Mouse (Mus musculus): ENCODE results near the gene Gna15. TPM values are rescaled to one million over a fixed set of nuclear protein-coding genes. Genes with fewer than 3 reads are reported as not detected.

Gna15 gene
- total and polyA plus RNA-seq, 2 experiments from 2014 or later = 1.3 to 1.6 TPM

DNA sequence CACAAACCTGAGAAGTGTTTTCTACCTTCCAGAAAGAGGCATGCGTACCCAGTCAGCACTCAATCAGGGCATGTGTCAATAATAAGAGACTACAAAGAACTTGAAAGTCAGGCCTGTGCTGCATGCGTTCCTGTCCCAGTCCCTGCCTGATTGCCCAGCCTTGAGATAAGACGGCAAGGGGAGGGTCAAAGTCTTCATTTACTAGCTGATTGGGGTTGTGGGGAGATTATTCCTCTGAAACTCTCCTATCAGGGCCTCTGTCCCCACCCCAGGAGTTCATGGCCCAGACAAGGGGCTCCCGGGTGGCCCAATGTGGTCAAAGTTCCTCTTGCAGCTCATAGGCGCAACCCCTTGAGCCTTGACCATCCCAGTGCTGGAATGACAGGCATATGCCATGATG lies 22.3 kb upstream of the Gna15 start:
- DNase-seq (no peak), ATAC-seq (no peak)
- Histone ChIP-seq H3K27me3 (ENCODE audit: insufficient read depth, low read length) (no peaks in the 10 kb centered on the region), H3K9me3 (ENCODE audit: low read length) (no peaks in the 10 kb centered on the region), H3K9ac (no peak overlapping the region), H3K4me3 (ENCODE audit: low read depth, low read length) (no peak overlapping the region), H3K4me1 (ENCODE audit: insufficient read depth) (peaks cover 17% of the 10 kb centered on the region), H3K27ac (ENCODE audit: low read depth, low read length) (no peak overlapping the region), H3K36me3 (ENCODE audit: insufficient read depth) (no peaks in the 10 kb centered on the region), H3K4me2 (ENCODE audit: low read depth) (no peak overlapping the region)
- no peak for TF ChIP-seq CTCF (IDR thresholded peaks at IDR 0.05; ENCODE audit: low read depth)
- 84% methylated on average over 5 of the region's 5 CpGs for WGBS

DNA sequence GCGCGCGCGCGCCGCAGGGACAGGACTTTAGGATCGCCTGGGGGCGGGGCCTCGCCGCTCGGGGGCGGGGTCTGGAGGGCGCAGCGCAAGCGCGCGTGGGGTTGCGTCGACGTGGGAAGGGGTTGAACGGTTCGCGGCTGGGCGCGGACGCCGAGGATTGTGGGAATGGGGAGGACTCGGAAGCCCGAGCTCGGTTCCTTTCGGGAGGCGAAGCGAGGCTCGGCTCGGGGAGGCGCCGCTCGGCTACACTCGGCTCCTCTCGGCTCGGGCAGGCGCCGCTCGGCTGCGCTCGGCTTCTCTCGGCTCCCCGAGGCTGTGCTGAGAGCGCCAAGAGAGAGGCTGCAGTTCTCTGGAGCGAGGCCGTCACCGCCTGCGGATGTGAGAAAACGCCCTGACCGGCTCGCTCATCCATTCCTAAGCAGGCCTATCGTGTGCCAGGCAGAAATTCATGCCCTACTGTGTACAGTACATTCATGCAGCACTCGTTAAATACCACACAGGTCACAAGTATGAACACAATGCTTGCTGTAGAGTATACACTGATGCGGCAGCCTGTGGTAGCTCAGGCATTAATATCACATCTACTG lies 21.2 kb upstream of the Gna15 start, which contains the start of gene Gna11:
TSS of gene Gna11 (minus strand) at position 30 of the 587 bp plus-strand sequence.
- Histone ChIP-seq H3K9me3 (ENCODE audit: low read length) (no peaks in the 10 kb centered on the region), H3K36me3 (ENCODE audit: insufficient read depth) (no peaks in the 10 kb centered on the region), H3K4me1 (ENCODE audit: insufficient read depth) (peaks cover 17% of the 10 kb centered on the region), H3K4me2 (ENCODE audit: low read depth) (peak within 1 kb of the TSS; percentile 89), H3K27ac (ENCODE audit: low read depth, low read length) (peak within 1 kb of the TSS; percentile 90), H3K27me3 (ENCODE audit: insufficient read depth, low read length) (no peaks in the 10 kb centered on the region), H3K9ac (peak within 1 kb of the TSS; percentile 93), H3K4me3 (ENCODE audit: low read depth, low read length) (peak within 1 kb of the TSS; percentile 81)
- TF ChIP-seq CTCF (IDR thresholded peaks at IDR 0.05; ENCODE audit: low read depth) = no peak
- peak; percentile 100 for DNase-seq
- ATAC-seq = peak; percentile 98
- WGBS = under 1% methylated on average over 53 of the region's 59 CpGs

DNA sequence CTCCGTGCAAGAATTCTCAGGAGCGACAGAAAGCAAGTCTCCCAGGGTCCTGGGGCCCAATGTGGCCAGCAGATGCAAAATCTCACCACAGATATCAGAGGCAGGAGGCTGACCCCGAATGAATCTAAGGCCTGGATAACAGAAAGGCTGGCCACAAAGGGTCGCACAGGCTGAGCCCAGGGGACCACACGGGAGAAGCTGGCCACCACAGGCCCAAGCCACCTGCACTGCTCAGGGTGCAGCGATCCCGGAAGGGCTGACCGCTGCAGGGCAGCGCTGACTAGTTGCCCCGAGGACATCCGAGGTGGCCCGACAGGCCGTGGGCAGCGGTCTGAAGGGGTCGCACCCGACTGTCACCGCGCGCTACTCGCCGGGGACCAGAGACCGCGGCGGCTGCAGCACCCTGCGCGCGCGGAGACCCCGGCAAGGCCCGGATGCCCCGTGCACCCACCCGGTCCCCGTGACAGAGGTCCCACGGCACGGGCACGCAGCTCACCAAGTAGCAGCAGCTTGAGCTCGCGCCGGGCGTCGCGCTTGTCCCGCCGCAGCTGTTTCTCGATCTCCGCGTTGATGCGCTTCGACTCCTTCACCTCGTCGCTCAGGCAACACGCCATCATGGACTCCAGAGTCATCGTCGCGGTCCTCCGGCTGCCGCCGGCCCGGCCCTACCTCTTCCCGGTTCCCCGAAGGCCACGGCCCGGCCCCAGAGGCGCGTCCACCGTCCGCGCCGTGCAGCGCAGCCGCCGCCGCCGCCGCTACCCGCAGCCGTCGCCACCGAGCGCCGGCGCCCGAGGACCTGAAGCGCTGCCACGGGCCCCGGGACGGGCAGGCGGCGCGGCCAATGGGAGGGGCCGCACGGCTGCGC lies 20.5 kb upstream of the Gna15 start:
- no peak for ATAC-seq
- H3K4me1 ChIP-seq (ENCODE audit: insufficient read depth) = peaks cover 17% of the 10 kb centered on the region
- H3K27ac ChIP-seq (ENCODE audit: low read depth, low read length) = peak overlapping the region; percentile 87
- WGBS = 6% methylated on average over 79 of the region's 93 CpGs
- no peaks in the 10 kb centered on the region for H3K27me3 ChIP-seq (ENCODE audit: insufficient read depth, low read length)
- no peaks in the 10 kb centered on the region for H3K36me3 ChIP-seq (ENCODE audit: insufficient read depth)
- H3K4me3 ChIP-seq (ENCODE audit: low read depth, low read length) = peak overlapping the region; percentile 81
- peak overlapping the region; percentile 93 for H3K9ac ChIP-seq
- DNase-seq = no peak
- peak; percentile 1; the same call in 1 of the 2 replicates for TF ChIP-seq CTCF (IDR thresholded peaks at IDR 0.05; ENCODE audit: low read depth)
- H3K9me3 ChIP-seq (ENCODE audit: low read length) = no peaks in the 10 kb centered on the region
- H3K4me2 ChIP-seq (ENCODE audit: low read depth) = peak overlapping the region; percentile 89

- Histone ChIP-seq H3K4me2 (ENCODE audit: low read depth) (peak overlapping the region; percentile 89), H3K27ac (ENCODE audit: low read depth, low read length) (no peak overlapping the region), H3K36me3 (ENCODE audit: insufficient read depth) (no peaks in the 10 kb centered on the region), H3K27me3 (ENCODE audit: insufficient read depth, low read length) (no peaks in the 10 kb centered on the region), H3K4me1 (ENCODE audit: insufficient read depth) (peaks cover 17% of the 10 kb centered on the region), H3K9me3 (ENCODE audit: low read length) (no peaks in the 10 kb centered on the region), H3K4me3 (ENCODE audit: low read depth, low read length) (peak overlapping the region; percentile 81), H3K9ac (peak overlapping the region; percentile 93)
- ATAC-seq (no peak), DNase-seq (no peak)
- no peak for TF ChIP-seq CTCF (IDR thresholded peaks at IDR 0.05; ENCODE audit: low read depth)
- 65% methylated on average over 1 of the region's 1 CpGs for WGBS
Measured at GRCm38 (mm10) chr10:81543633-81544032, 19.6 kb upstream of the Gna15 start.

DNA sequence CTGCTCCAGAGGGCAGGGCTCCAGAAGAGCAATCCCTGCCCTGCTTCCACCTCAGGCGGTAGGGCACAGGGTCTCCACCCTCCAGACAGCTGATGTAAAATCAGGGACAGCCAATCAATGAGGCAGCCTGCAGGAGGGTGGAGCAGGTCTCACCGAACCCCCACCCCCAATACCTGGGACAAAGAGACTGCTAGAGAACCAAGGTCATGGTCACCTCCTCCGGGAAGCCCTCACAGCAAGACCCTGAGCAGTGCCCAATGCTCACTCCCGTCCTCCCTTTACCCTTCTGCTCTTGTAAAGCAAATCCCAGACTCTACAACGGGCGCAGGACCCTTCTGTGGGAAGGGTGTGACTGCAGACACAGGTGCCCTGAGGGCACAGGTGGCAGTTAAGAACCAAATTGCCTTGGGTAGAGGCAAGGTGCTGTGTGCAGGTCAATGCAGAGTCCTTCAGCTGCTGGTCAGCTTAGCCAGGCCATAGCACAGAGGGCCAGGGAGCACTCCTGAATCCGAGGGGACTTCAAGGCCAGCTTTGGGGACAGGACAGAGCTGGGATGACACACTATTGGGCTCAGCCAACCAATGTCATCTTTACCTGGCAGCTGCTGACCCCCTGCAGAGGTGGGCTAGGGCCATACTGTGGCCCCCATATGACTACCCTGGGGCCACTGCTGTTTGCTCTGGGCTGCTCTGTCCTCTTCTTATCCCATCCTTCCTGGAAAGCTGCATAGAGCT lies 18.9 kb upstream of the Gna15 start:
- DNase-seq = no peak
- no peak overlapping the region for H3K4me3 ChIP-seq (ENCODE audit: low read depth, low read length)
- H3K36me3 ChIP-seq (ENCODE audit: insufficient read depth) = no peaks in the 10 kb centered on the region
- no peak overlapping the region for H3K27ac ChIP-seq (ENCODE audit: low read depth, low read length)
- no peaks in the 10 kb centered on the region for H3K27me3 ChIP-seq (ENCODE audit: insufficient read depth, low read length)
- H3K9ac ChIP-seq = peak overlapping the region; percentile 93
- H3K4me1 ChIP-seq (ENCODE audit: insufficient read depth) = peaks cover 17% of the 10 kb centered on the region
- no peak for TF ChIP-seq CTCF (IDR thresholded peaks at IDR 0.05; ENCODE audit: low read depth)
- ATAC-seq = no peak
- 76% methylated on average over 7 of the region's 7 CpGs for WGBS
- peak overlapping the region; percentile 89 for H3K4me2 ChIP-seq (ENCODE audit: low read depth)
- H3K9me3 ChIP-seq (ENCODE audit: low read length) = no peaks in the 10 kb centered on the region

DNA sequence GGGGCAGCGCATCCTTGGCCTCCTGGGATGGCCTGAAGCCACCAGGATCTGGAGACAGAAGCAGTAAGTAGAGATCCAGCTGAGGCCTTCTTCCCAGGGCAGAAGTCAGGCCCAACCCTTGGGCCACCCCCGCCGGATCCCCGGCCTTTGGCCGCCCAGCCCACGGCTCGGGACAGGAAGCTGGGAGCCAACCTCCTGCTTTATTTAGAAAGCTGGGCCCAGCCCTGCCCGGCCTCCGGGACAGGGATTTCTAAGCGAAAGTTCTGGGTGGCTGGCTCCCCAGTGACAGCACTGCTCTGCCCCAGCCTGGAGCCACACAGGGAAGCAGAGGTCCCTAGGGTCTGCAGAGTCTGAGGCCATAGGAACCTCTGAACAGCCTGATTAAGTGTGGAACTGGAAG lies 17.8 kb upstream of the Gna15 start:
- H3K4me2 ChIP-seq (ENCODE audit: low read depth) = no peak overlapping the region
- ATAC-seq = no peak
- H3K4me1 ChIP-seq (ENCODE audit: insufficient read depth) = peaks cover 17% of the 10 kb centered on the region
- H3K36me3 ChIP-seq (ENCODE audit: insufficient read depth) = no peaks in the 10 kb centered on the region
- no peak overlapping the region for H3K9ac ChIP-seq
- H3K27me3 ChIP-seq (ENCODE audit: insufficient read depth, low read length) = no peaks in the 10 kb centered on the region
- TF ChIP-seq CTCF (IDR thresholded peaks at IDR 0.05; ENCODE audit: low read depth) = no peak
- no peak overlapping the region for H3K4me3 ChIP-seq (ENCODE audit: low read depth, low read length)
- WGBS = 85% methylated on average over 10 of the region's 10 CpGs
- DNase-seq = no peak
- H3K9me3 ChIP-seq (ENCODE audit: low read length) = no peaks in the 10 kb centered on the region
- H3K27ac ChIP-seq (ENCODE audit: low read depth, low read length) = no peak overlapping the region

Measured in forebrain, postnatal 0 days (tissue).